Mouse (Mus musculus) MEL (cell line): ENCODE results near the gene Naa15. TPM values are rescaled to one million over a fixed set of nuclear protein-coding genes. Genes with fewer than 3 reads are reported as not detected.

ENCODE experiments used
- DNase-seq: peaks from one replicate; pipeline ENCODE4 v3.0.0; 2011; ENCODE audit warnings: low read depth, low spot score
- H3K27ac ChIP-seq: 2 replicates; pipeline ENCODE4 v1.5.1; 2012; ENCODE audit warnings: low read depth, mild to moderate bottlenecking, control low read depth, low read length, moderate library complexity; ENCODE audit not compliant: control insufficient read depth
- H3K27me3 ChIP-seq, 2 experiments: fragments of 150-350 bp in 1 of 2; sonication (generic) in 1 of 2; 2 replicates each; pipeline ENCODE4 v1.6.1; 2012; ENCODE audit warnings: low read length in 2 of 2, mild to moderate bottlenecking in 2 of 2, improper control_type of control experiment in 1 of 2, moderate library complexity in 1 of 2; ENCODE audit not compliant: insufficient read depth in 2 of 2, control insufficient read depth in 1 of 2
- H3K36me3 ChIP-seq, 2 experiments: 2 replicates each; pipeline ENCODE4 v1.6.1; 2012 to 2014; ENCODE audit warnings: low read length in 2 of 2, improper control_type of control experiment in 1 of 2, inconsistent platforms in 1 of 2, mild to moderate bottlenecking in 1 of 2; ENCODE audit not compliant: insufficient read depth in 2 of 2, control insufficient read depth in 1 of 2
- H3K4me1 ChIP-seq, 2 experiments: fragments of 150-350 bp in 1 of 2; sonication (generic) in 1 of 2; 2 replicates each; pipeline ENCODE4 v1.6.1; 2012; ENCODE audit warnings: low read length in 2 of 2, improper control_type of control experiment in 1 of 2, mild to moderate bottlenecking in 1 of 2; ENCODE audit not compliant: insufficient read depth in 2 of 2, control insufficient read depth in 1 of 2
- H3K4me3 ChIP-seq, 2 experiments: fragments of 150-350 bp in 1 of 2; sonication (generic) in 1 of 2; 2 replicates each; pipeline ENCODE4 v1.5.1; 2012; ENCODE audit warnings: low read depth in 2 of 2, low read length in 2 of 2, mild to moderate bottlenecking in 2 of 2, moderate library complexity in 2 of 2, control low read depth in 1 of 2, improper control_type of control experiment in 1 of 2; ENCODE audit not compliant: control insufficient read depth in 1 of 2, insufficient read depth in 1 of 2
- H3K79me2 ChIP-seq: 2 replicates; pipeline ENCODE4 v1.6.1; 2012; ENCODE audit warnings: mild to moderate bottlenecking, low read length, moderate library complexity; ENCODE audit not compliant: control insufficient read depth, poor library complexity, insufficient read depth
- H3K9ac ChIP-seq: 2 replicates; pipeline ENCODE4 v1.6.1; 2012; ENCODE audit warnings: low read depth, mild to moderate bottlenecking, control low read depth, low read length, moderate library complexity; ENCODE audit not compliant: control insufficient read depth, poor library complexity, severe bottlenecking
- H3K9me3 ChIP-seq: fragments of 150-350 bp; sonication (generic); replicated peaks from 2 replicates; pipeline ENCODE4 v1.6.1; 2012; ENCODE audit warnings: mild to moderate bottlenecking, low read length, improper control_type of control experiment, moderate library complexity; ENCODE audit not compliant: insufficient read depth
- E2F4 ChIP-seq: IDR thresholded peaks from 2 replicates; pipeline ENCODE4 v1.6.1; 2011; ENCODE audit warnings: low read depth, low read length, improper control_type of control experiment, borderline replicate concordance
- EP300 ChIP-seq, 2 experiments: IDR thresholded peaks; 2 replicates each; pipeline ENCODE4 v1.6.1; 2011; ENCODE audit warnings: improper control_type of control experiment in 2 of 2, low read length in 2 of 2, low read depth in 1 of 2, mild to moderate bottlenecking in 1 of 2
- GATA1 ChIP-seq: IDR thresholded peaks from 2 replicates; pipeline ENCODE4 v1.6.1; 2011; ENCODE audit warnings: low read depth, low read length, improper control_type of control experiment
- MYC ChIP-seq: IDR thresholded peaks from 2 replicates; pipeline ENCODE4 v1.6.1; 2011; ENCODE audit warnings: low read depth, mild to moderate bottlenecking, low read length, improper control_type of control experiment, moderate library complexity
- NELFE ChIP-seq: IDR thresholded peaks from 2 replicates; pipeline ENCODE4 v1.6.1; 2011; ENCODE audit warnings: low read depth, low read length, improper control_type of control experiment
- RCOR1 ChIP-seq: IDR thresholded peaks from 2 replicates; pipeline ENCODE4 v1.6.1; 2012; ENCODE audit warnings: low read depth, mild to moderate bottlenecking, inconsistent platforms, low read length, improper control_type of control experiment
- UBTF ChIP-seq: IDR thresholded peaks from 2 replicates; pipeline ENCODE4 v1.6.1; 2012; ENCODE audit warnings: low read depth, mild to moderate bottlenecking, inconsistent platforms, low read length, improper control_type of control experiment, moderate library complexity, borderline replicate concordance; ENCODE audit not compliant: insufficient read depth
- polyA plus RNA-seq, 2 experiments: library from polyadenylated mRNA; stranded (reverse) in 1 of 2; unstranded in 1 of 2; fragments of >175 nt in 1 of 2; fragments of >200 nt in 1 of 2; gene quantifications; 2 replicates each; pipeline versions ENCODE4 v1.2.1 to v1.2.4; 2012; ENCODE audit warnings: low replicate concordance in 2 of 2, low read depth in 1 of 2; ENCODE audit not compliant: insufficient read length in 2 of 2, insufficient read depth in 1 of 2, missing spikeins in 1 of 2
- total RNA-seq: library from RNA; depleted of rRNA; stranded (reverse); fragments of 300-350 nt; gene quantifications from 2 replicates; pipeline ENCODE4 v1.2.3, GENCODE M21; 2012

Gene Naa15
- total and polyA plus RNA-seq, 3 experiments: 36.6 to 558 (median 61.6) TPM

GRCm38 (mm10) chr3:51365517-51365882 is 49.4 kb upstream of the Naa15 start:
- no peak overlapping the region; a peak in 1 of 4 replicates for H3K4me3 ChIP-seq

GRCm38 (mm10) chr3:51366926-51367325 is 48.0 kb upstream of the Naa15 start:
- 0 out of 2 replicates have a peak overlapping the region, but pooled peaks have one; percentile 7 for H3K27ac ChIP-seq
- H3K9me3 ChIP-seq: no peaks in the 10 kb centered on the region
- no peaks in the 10 kb centered on the region for H3K27me3 ChIP-seq
- peaks cover 0 to 19% of the 10 kb centered on the region in 2 experiments; a peak in 2 of 4 replicates for H3K36me3 ChIP-seq
- DNase-seq: peak; percentile 43
- TF ChIP-seq EP300 (IDR thresholded peaks at IDR 0.05; ENCODE audit: low read depth in 1 of 2, low read length in 2 of 2) (peak; percentile 49 to 61; a peak in 2 of 4 replicates), UBTF (no peak), GATA1 (peak; percentile 58)
- TF ChIP-seq, all 39 proteins: peak for 2
- Histone ChIP-seq H3K9ac (no peak overlapping the region), H3K4me1 (peaks cover 0 to 25% of the 10 kb centered on the region in 2 experiments; a peak in 2 of 4 replicates), H3K79me2 (no peaks in the 10 kb centered on the region), H3K4me3 (no peak overlapping the region)

More at GRCm38 (mm10) chr3:51365517-51365882, 49.4 kb upstream of the Naa15 start:
- H3K27ac ChIP-seq: no peak overlapping the region
- H3K27me3 ChIP-seq: no peaks in the 10 kb centered on the region
- no peaks in the 10 kb centered on the region for H3K9me3 ChIP-seq
- no peaks in the 10 kb centered on the region for H3K79me2 ChIP-seq
- peaks cover 0 to 19% of the 10 kb centered on the region in 2 experiments; a peak in 2 of 4 replicates for H3K36me3 ChIP-seq
- peaks cover 0 to 25% of the 10 kb centered on the region in 2 experiments; a peak in 2 of 4 replicates for H3K4me1 ChIP-seq
- no peak overlapping the region for H3K9ac ChIP-seq
- peak; percentile 48 for TF ChIP-seq RCOR1
- TF ChIP-seq EP300 (IDR thresholded peaks at IDR 0.05; ENCODE audit: low read depth in 1 of 2, low read length in 2 of 2): 0 out of 4 replicates have a peak, but pooled peaks of 1 of the 2 experiments have one; percentile 28
- no peak for TF ChIP-seq NELFE
- no peak for TF ChIP-seq MYC
- DNase-seq: no peak

GRCm38 (mm10) chr3:51368011-51368410 is 46.9 kb upstream of the Naa15 start:
- Histone ChIP-seq H3K36me3 (peaks cover 0 to 19% of the 10 kb centered on the region in 2 experiments; a peak in 2 of 4 replicates), H3K9ac (no peak overlapping the region), H3K79me2 (no peaks in the 10 kb centered on the region), H3K27ac (no peak overlapping the region), H3K4me1 (peaks cover 0 to 25% of the 10 kb centered on the region in 2 experiments; a peak in 2 of 4 replicates), H3K9me3 (no peaks in the 10 kb centered on the region), H3K27me3 (no peaks in the 10 kb centered on the region), H3K4me3 (no peak overlapping the region)
- peak; percentile 58 for DNase-seq
- TF ChIP-seq E2F4 (no peak), RCOR1 (peak; percentile 41; the same call in 1 of the 2 replicates), EP300 (IDR thresholded peaks at IDR 0.05; ENCODE audit: low read depth in 1 of 2, low read length in 2 of 2) (0 out of 4 replicates have a peak, but pooled peaks of 1 of the 2 experiments have one; percentile 8)
